20 mouse cellular contexts compared by ENCODE assay signal in the genomic region with DNA sequence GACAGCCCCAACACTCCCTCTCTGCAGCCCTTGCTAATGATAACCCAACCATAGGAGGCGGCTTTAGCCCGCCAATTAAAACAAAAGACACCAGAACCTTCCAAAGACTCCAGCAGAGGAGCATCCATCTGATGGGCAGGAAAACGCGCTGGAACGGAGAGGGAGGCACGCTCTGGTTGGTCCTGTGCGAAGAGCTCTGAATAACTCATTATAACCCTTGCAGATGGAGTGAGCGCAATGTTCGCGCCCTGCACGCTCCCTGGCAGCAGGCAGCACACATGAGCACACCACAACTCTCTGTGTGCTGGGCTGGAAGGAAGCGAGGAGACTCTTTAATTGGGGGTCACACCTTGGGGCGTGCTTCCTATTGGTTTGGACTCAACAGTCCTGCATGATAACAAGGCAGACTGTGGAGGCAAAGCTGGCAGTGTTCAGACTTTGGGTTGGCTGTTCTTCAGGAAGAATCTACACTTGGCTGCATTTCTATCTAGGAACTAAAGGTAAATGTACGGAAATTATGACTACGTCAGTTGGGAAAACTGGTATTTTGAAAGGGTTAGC. TPM values are rescaled to one million over a fixed set of nuclear protein-coding genes. Genes with fewer than 3 reads are reported as not detected.
DNase-seq lines count a peak whose midpoint lies in the region; ATAC-seq and TF ChIP-seq lines count a peak whose summit lies in the region.
"Had no signal": no experiment of that assay in that cellular context is flagged by ENCODE, and none has a peak within 500 bp of the region (broad histone marks: within the 10 kb centered on the region; RNA-seq: fewer than 3 reads in every experiment).

No protein-coding gene starts in this region.

- no peak for DNase-seq in midbrain, embryonic 11.5 days (ENCODE audit: low spot score, missing footprints)
- DNase-seq in forebrain, postnatal 0 days, result no peak
- no peak for DNase-seq in heart, postnatal 14 days
- DNase-seq in adrenal gland, postnatal 4 days (ENCODE audit: low spot score in 2 of 2), result no peak
- DNase-seq: adrenal gland, adult 8-10 months; cerebellum, adult 11 months; gastrocnemius, adult 2 months; heart, adult 11 months; kidney, adult 11 months; layer of hippocampus, postnatal 36 days; liver; liver, postnatal 0 days; lung, postnatal 10 days had no signal

- H3K9ac ChIP-seq in midbrain, embryonic 12.5 days (replicated peaks), result no peak overlapping the region
- no peak overlapping the region for H3K9ac ChIP-seq in midbrain, embryonic 11.5 days (ENCODE audit: low read length)
- H3K9ac ChIP-seq in forebrain, embryonic 12.5 days, result no peak overlapping the region
- no peak overlapping the region for H3K9ac ChIP-seq in forebrain, postnatal 0 days
- H3K9ac ChIP-seq in midbrain, embryonic 16.5 days (ENCODE audit: low read depth, low read length), result no peak overlapping the region
- H3K9ac ChIP-seq: heart, embryonic 12.5 days; liver, postnatal 0 days had no signal

- no peaks in the 10 kb centered on the region for H3K9me3 ChIP-seq in midbrain, embryonic 12.5 days
- H3K9me3 ChIP-seq in midbrain, embryonic 11.5 days (ENCODE audit: control insufficient read depth, low read length), result no peaks in the 10 kb centered on the region
- H3K9me3 ChIP-seq in forebrain, embryonic 12.5 days, result no peaks in the 10 kb centered on the region
- H3K9me3 ChIP-seq in forebrain, postnatal 0 days (ENCODE audit: low read length), result no peaks in the 10 kb centered on the region
- H3K9me3 ChIP-seq in midbrain, embryonic 16.5 days (replicated peaks; ENCODE audit: control insufficient read depth, low read length, poor library complexity, severe bottlenecking), result no peaks in the 10 kb centered on the region
- H3K9me3 ChIP-seq: heart, embryonic 12.5 days had no signal

- peak overlapping the region; percentile 31; the same call in 1 of the 2 replicates for H3K27ac ChIP-seq in midbrain, embryonic 12.5 days (replicated peaks)
- no peak overlapping the region for H3K27ac ChIP-seq in midbrain, embryonic 11.5 days (ENCODE audit: low read depth, low read length)
- H3K27ac ChIP-seq in forebrain, embryonic 12.5 days, result peak overlapping the region; percentile 81
- 0 out of 2 replicates have a peak overlapping the region, but pooled peaks have one; percentile 21 for H3K27ac ChIP-seq in forebrain, postnatal 0 days (ENCODE audit: low read depth, low read length)
- H3K27ac ChIP-seq in midbrain, embryonic 16.5 days (ENCODE audit: low read length), result peak overlapping the region; percentile 23; the same call in 1 of the 2 replicates
- H3K27ac ChIP-seq: gastrocnemius, adult 2 months; stomach, postnatal 0 days had no signal

- H3K4me3 ChIP-seq in midbrain, embryonic 12.5 days, result no peak overlapping the region
- no peak overlapping the region for H3K4me3 ChIP-seq in midbrain, embryonic 11.5 days (ENCODE audit: low read depth, low read length)
- H3K4me3 ChIP-seq in forebrain, embryonic 12.5 days (replicated peaks), result no peak overlapping the region
- no peak overlapping the region for H3K4me3 ChIP-seq in forebrain, postnatal 0 days (ENCODE audit: low read depth, low read length)
- no peak overlapping the region for H3K4me3 ChIP-seq in midbrain, embryonic 16.5 days (ENCODE audit: low read depth, low read length)
- H3K4me3 ChIP-seq: gastrocnemius, adult 2 months; heart, embryonic 12.5 days had no signal

- WGBS in midbrain, embryonic 12.5 days, result 81% methylated on average over 15 of the region's 15 CpGs
- 91% methylated on average over 15 of the region's 15 CpGs for WGBS in midbrain, embryonic 11.5 days
- WGBS in forebrain, embryonic 12.5 days, result 60% methylated on average over 15 of the region's 15 CpGs
- WGBS in forebrain, postnatal 0 days, result 31% methylated on average over 15 of the region's 15 CpGs
- WGBS in midbrain, embryonic 16.5 days, result 44% methylated on average over 15 of the region's 15 CpGs

- no peaks in the 10 kb centered on the region for H3K27me3 ChIP-seq in midbrain, embryonic 12.5 days
- H3K27me3 ChIP-seq in midbrain, embryonic 11.5 days (ENCODE audit: control insufficient read depth, insufficient read depth, low read length), result no peaks in the 10 kb centered on the region
- no peaks in the 10 kb centered on the region for H3K27me3 ChIP-seq in forebrain, embryonic 12.5 days
- no peaks in the 10 kb centered on the region for H3K27me3 ChIP-seq in forebrain, postnatal 0 days (ENCODE audit: insufficient read depth, low read length)
- no peaks in the 10 kb centered on the region for H3K27me3 ChIP-seq in midbrain, embryonic 16.5 days (ENCODE audit: control insufficient read depth, insufficient read depth, low read depth, low read length)
- H3K27me3 ChIP-seq: heart, embryonic 12.5 days had no signal

- no peak for TF ChIP-seq CTCF in forebrain, postnatal 0 days (IDR thresholded peaks at IDR 0.05; ENCODE audit: low read depth)

- H3K4me2 ChIP-seq in midbrain, embryonic 12.5 days (replicated peaks), result no peak overlapping the region
- H3K4me2 ChIP-seq in midbrain, embryonic 11.5 days, result no peak overlapping the region
- H3K4me2 ChIP-seq in forebrain, embryonic 12.5 days, result no peak overlapping the region
- no peak overlapping the region for H3K4me2 ChIP-seq in forebrain, postnatal 0 days (ENCODE audit: low read depth)
- H3K4me2 ChIP-seq in midbrain, embryonic 16.5 days (ENCODE audit: low read length), result no peak overlapping the region
- H3K4me2 ChIP-seq: heart, embryonic 12.5 days had no signal

- peaks cover 58% of the 10 kb centered on the region for H3K36me3 ChIP-seq in midbrain, embryonic 12.5 days
- peaks cover 2% of the 10 kb centered on the region; the same call in 1 of the 2 replicates for H3K36me3 ChIP-seq in midbrain, embryonic 11.5 days (ENCODE audit: control insufficient read depth, insufficient read depth, low read length)
- H3K36me3 ChIP-seq in forebrain, embryonic 12.5 days (replicated peaks), result peaks cover 59% of the 10 kb centered on the region
- peaks cover 25% of the 10 kb centered on the region for H3K36me3 ChIP-seq in forebrain, postnatal 0 days (ENCODE audit: insufficient read depth)
- peaks cover 10% of the 10 kb centered on the region for H3K36me3 ChIP-seq in midbrain, embryonic 16.5 days (ENCODE audit: control insufficient read depth, insufficient read depth, low read length)

- intact Hi-C loops in heart, postnatal 14 days (cut with DNase I), result no loop called here

- 0 out of 2 replicates have a peak, but pooled peaks have one; percentile 35 for ATAC-seq in midbrain, embryonic 12.5 days (ENCODE audit: low FRiP score, low read depth)
- ATAC-seq in midbrain, embryonic 11.5 days (ENCODE audit: low FRiP score), result no peak
- peak; percentile 55 for ATAC-seq in forebrain, embryonic 12.5 days (ENCODE audit: low FRiP score)
- peak; percentile 69 for ATAC-seq in forebrain, postnatal 0 days
- ATAC-seq in midbrain, embryonic 16.5 days, result peak; percentile 44
- no peak for ATAC-seq in megakaryocyte progenitor cell, adult 5-6 weeks (replicated peaks; ENCODE audit: poor library complexity)
- ATAC-seq: liver, postnatal 0 days had no signal

- peaks cover 23% of the 10 kb centered on the region for H3K4me1 ChIP-seq in midbrain, embryonic 12.5 days
- H3K4me1 ChIP-seq in midbrain, embryonic 11.5 days (ENCODE audit: control insufficient read depth, insufficient read depth, low read length), result no peaks in the 10 kb centered on the region
- peaks cover 33% of the 10 kb centered on the region for H3K4me1 ChIP-seq in forebrain, embryonic 12.5 days
- no peaks in the 10 kb centered on the region for H3K4me1 ChIP-seq in forebrain, postnatal 0 days (ENCODE audit: insufficient read depth)
- peaks cover 13% of the 10 kb centered on the region for H3K4me1 ChIP-seq in midbrain, embryonic 16.5 days (ENCODE audit: control insufficient read depth, insufficient read depth, low read length)

RNA-seq across cellular contexts. Expression of a gene that starts 45.8 kb away (rescaled TPM):
- polyA plus RNA-seq in midbrain, embryonic 12.5 days (2016; fragmentation: Nextera tagmentation; extraction: Ambion mirVana), result 1.5 and 1.8 TPM in 2 replicates
- 0.69 and 1.2 TPM in 2 replicates for polyA plus RNA-seq in midbrain, embryonic 11.5 days (2014; fragmentation: Nextera tagmentation; extraction: Ambion mirVana)
- polyA plus RNA-seq in forebrain, embryonic 12.5 days (2016; fragmentation: Nextera tagmentation; extraction: Ambion mirVana), result 4.7 and 6.3 TPM in 2 replicates
- total RNA-seq in forebrain, postnatal 0 days (2014; rRNA removed), result 8.5 and 13.0 TPM in 2 replicates
- 12.2 and 19.9 TPM in 2 replicates for polyA plus RNA-seq in forebrain, postnatal 0 days (2015; fragmentation: Nextera tagmentation; extraction: Ambion mirVana)
- 6.8 and 23.7 TPM in 2 replicates for polyA plus RNA-seq in midbrain, embryonic 16.5 days (2015; fragmentation: Nextera tagmentation; extraction: Ambion mirVana)
- total RNA-seq in heart, postnatal 14 days (2021), result 100 to 1,000 TPM; 164 to 168 TPM
- total RNA-seq in megakaryocyte progenitor cell, adult 5-6 weeks (2015), result 0.25 and 0.42 TPM in 2 replicates
- not detected in 2 replicates for total RNA-seq in megakaryocyte progenitor cell, adult 5-6 weeks (2017)
- total RNA-seq in adrenal gland, postnatal 4 days (2021), result 10 to 100 TPM; 53.7 to 60.8 TPM
- total RNA-seq: hematopoietic stem cell, adult 5-6 weeks had no signal

Comparison
In these comparisons a context has a peak if more than half of its experiments do, and no peak if none do; other contexts are left out.
1. ATAC-seq: peak in midbrain, embryonic 12.5 days (single experiment), forebrain, embryonic 12.5 days (single experiment), forebrain, postnatal 0 days (single experiment) and midbrain, embryonic 16.5 days (single experiment); none in midbrain, embryonic 11.5 days (single experiment) and megakaryocyte progenitor cell, adult 5-6 weeks (single experiment).